Mouse (Mus musculus) lung, postnatal 10 days (tissue): ENCODE data around the gene Rab4b.

Source experiments
- DNase-seq: peaks from one replicate; pipeline ENCODE4 v3.0.0; 2021

Rab4b gene

DNA sequence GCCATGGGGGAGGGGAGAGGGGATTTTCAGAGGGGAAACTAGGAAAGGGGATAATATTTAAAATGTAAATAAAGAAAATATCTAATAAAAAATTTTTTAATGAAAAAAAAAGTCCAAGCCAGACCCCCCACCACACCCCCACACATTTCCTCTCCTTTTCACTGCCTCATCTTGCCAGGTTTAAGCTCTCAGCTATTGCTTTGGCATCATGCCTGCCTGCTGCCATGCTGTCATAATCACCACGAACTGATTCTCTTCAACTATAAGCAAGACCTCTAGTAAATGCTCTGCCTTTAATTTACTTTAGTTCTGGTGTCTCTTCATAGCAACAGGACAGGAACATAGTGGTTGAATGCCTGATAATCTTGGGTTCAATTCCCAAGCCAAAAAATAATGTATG, 3.8 kb upstream of the Rab4b start:
- DNase-seq = no peak

DNA sequence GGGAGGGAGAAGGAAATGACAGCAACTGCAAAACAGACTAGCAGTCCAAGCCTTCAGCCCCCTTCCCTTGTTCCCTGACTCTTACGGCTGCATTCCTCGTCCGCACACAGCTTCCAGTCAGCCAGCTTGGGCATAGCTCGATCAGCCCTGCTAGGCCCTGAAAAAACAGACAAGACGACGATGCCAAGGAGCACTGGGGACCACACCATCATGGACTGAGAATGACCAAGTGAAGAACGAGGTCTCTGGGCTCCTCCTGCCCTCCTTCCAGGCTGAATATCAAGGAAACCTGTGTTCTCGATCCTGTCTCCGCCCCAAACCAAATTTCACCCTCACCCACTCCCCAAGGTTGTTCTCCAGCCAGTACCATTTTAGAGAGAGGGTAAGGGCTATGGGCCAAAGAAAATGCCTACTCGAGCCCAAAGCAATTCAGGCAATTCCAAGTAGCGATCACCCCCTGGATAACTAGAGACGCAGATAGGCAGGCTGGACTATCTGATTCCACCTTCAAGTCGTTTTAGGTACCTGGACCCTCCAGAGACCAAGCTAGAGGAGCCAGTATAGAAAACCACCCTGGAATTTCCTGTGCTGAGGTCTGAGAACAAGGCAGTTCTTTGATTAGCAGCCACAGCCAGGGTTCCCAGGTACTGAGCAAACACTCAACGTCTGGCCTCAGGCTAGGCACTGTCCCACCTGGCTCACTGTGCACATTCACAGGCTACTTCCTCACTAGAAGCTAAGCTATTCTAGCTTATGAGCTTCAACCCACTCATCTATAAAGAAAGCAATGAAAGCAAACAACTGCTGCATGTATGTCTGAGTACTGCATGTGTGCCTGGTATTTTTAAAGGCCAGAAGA, 2.4 kb upstream of the Rab4b start, which contains the start of the genes Gm21983 and Mia:
Gene Gm21983 (minus strand): TSS at position 250 of the 859 bp plus-strand sequence.
Gene Mia (minus strand): TSS at position 321 of the 859 bp plus-strand sequence.
- DNase-seq = no peak

DNA sequence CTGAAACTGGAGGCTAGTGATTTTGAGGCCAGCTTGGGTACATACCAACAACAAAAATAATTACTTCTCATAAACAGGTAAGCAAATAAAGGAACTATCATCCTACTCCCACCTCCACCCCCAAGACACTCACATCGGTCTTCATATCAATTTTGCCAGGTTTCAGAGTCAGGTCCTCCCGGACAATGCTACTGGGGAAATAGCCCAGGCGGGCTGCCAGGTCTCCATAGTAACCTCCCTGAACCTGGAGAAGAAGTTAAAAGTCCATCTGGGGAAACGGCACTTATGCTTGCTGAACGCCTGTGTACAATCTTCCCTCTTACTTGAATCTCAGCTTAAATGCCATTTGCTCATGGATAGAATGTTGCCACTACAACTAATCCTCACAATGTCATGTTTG, 1.3 kb upstream of the Rab4b start:
- DNase-seq = peak; percentile 61

DNA sequence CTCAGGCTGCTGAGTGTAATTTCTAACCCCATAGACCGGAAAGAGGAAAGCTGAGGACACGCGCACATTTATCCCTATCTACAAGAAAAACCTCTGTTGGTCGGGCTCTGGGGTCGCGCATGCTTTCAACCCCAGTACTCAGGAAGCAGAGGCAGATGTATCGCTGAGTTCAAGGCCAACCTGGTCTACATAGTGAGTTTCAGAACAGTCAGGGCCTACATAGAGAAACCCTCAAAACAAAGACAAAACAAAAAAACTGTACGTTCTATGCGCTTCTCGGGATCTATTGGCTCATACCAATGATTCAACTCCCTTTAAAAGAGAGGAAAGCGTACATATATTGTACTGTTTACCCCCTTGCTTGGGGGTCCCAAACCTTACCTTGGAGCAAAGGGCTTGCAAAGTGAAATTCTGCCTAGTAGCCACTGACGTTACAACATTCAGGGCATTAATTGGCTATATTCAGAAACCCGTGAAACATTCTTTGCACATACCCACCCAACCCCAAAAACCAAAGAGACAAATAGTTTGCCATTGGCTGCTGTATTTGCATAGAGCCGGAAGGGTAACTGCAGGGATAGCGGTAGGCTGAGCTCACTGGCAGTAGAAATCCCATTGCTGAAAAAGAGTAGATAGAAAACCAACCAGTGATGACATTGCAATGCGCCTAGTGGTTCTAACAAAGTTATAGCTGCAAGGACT, 672 bp upstream of the Rab4b start:
- no peak for DNase-seq

DNA sequence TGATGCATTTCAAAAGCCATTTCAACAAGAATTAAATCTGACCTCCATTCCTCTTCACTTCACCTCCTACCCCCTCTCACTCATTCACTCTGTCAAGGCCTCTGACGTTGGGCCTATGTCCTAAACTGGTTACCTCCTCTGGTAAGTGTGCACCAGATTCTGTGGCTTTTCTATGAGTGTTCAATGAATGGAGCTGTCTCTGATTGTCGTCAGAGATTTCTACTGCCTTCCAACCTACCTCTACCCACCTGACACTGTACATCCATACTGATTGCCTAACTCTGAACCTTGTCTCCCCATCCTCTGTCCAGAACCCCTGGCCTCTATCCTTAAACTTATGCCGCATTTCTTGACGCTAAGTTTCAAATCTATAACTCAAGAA, 763 bp downstream of the Rab4b start:
- DNase-seq = no peak

DNA sequence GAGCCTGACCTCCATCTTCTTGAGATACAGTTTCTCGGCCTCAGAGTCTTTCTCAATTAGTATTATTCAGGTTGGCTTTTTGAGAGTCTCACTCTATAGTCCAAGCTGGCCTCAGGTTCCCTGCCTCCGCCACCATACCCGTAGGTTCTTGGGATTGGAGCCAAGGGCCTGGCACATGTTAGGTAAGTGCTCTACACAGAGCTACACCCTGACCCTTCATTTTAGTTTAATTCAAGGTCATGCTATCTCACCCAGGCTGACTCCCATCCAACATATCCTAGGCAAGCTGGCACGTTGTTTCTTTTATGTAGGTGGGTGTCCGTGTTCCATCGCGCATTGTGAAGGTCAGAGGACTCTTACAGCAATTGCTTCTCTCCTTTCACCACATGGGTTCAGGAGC, 3.8 kb downstream of the Rab4b start:
- DNase-seq = no peak

DNA sequence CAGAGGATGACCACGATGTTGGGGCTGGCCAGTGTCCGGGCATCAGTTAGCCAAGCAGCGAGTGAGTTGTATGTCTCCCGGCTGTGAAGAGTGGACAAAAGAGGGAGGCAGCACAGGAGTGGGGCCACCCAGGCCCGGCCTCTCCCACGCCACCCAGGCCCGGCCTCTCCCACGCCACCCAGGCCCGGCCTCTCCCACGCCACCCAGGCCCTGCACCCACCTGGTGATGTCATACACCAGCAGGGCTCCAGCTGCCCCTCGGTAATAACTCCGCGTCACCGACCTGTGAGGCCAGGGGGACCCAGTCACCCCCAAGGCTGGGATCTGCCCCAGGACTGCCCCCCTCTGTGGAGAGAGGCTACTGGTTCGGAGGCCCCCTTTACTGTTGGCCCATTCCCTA, 4.2 kb downstream of the Rab4b start:
- no peak for DNase-seq

DNA sequence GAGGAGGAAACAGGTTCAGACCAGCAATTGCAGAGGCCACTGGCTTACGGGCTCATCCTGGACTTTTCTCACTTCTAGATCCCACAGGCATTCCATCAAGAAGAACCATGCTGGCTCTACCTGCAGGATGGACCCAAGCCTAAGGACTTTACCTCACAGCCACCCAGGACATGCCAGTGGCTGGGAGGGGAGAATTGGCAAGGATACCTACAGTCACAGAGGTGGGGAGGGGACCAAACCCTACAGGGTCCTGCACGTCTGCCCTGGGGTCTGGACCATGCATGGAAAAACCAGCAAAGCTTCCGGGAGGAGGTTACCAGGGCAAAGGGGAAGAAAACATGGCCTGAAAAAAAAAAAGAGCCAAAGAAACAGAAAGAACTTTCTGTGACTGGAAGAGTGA, 7.7 kb downstream of the Rab4b start:
- DNase-seq = no peak

DNA sequence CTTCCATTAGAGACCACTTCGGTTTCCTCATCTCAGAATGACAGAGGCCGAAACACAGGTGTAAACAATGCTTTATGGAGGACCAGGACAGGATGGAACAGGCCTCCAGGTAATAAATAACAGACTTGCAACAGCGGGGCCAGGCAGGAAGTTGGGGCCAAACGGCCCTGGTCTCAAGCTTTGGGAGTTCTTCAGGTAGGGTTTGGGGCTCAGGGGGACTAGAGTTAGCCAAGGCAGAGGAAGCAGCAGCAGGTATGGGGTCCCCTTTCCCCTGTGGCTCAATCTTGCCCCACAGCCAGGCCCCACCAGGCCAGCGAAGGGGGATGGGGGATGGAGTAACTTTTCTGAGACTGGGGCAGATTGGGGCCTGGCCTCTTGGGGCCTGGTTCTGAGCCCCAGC, 10.3 kb downstream of the Rab4b start:
- DNase-seq = no peak

DNA sequence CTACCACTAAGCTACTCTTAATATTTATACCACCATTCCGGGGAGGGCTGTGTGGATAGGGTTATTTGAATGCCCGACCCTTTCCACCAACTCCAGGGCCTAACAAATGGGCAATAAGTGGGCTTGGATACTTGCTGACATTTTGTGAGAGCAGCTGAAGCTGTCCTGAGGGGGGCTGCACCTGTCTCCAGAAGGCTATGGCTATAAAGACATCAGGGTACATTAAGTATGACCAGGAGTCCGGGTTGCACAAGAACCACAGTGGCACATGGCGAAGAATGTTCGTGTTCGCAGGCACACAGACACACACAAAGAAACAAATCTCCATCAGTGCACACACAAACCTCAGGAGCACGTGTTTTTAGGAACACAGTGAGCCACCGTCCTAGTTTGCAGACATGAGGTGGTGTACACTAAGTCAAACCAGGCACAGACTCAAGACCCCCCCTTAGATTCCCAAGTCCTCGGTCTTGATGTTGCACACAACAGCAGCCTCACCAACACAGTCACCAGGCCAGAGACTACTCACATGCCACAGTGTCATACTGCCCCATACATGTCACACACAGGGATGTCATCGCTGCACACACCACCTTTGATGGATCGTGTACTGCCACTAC, 11.1 kb downstream of the Rab4b start:
- DNase-seq = no peak

DNA sequence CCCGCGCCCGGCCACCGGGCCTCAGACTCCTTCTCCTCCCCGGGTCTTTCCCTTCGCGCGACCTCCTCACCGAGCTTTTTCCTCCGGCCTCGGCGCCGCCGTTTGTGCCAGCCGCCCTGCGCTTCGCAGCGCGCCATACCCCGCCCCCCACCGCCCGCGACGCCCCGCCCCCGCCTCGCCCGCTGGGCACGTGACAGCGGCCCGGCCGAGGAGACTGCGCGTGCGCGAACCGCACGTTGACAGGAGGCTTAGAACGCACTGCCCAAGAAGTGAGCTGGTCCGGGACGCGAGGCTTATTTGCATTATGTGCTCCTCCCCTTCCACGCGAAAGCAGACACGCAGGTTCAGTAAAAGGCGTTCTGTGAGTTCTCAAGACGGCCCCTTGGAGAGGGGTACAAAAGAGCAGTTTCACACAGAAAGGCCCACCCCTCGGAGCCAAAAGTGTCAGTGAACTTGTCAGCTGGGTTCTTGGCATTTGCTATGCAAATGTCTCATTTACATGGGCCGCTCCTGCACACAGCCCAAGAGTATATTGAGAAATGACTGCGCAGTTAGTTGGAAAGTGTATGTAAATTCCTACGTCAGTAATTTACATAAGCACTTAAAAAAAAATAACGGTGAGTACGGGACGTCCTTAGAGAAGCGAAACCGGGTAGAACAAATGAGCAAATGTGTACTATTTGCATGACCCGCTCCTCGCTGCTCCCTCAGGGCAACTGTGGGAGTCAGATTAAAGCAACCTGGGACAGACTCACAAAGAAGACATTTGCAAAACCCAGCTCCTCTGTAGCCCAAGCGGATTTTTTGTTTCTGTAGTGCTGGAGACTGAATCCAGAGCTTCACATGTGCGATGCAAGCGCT, 11.9 kb downstream of the Rab4b start, which contains the start of gene Egln2:
Gene Egln2 (minus strand): TSS at position 189 of the 861 bp plus-strand sequence.
- DNase-seq = peak; percentile 95

DNA sequence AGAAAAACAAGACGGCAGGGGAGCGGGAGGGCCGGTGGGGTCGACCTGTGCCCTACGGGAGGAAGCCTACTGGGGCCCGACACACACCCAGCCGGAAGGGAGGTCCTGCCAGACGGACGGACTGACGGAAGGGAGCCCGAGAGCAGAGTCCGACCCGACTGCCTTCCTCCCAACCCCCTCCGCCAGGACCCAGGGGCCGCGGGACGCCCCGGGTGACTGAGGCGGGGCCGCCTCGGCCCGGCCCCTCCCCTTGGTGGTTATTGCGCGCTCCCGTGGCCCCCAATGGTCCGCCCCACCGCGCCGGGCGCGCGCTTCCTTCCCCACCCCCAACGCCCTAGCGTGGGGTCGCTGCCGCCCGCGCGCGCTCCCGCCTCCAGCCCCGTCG, 12.5 kb downstream of the Rab4b start:
- peak; percentile 93 for DNase-seq

DNA sequence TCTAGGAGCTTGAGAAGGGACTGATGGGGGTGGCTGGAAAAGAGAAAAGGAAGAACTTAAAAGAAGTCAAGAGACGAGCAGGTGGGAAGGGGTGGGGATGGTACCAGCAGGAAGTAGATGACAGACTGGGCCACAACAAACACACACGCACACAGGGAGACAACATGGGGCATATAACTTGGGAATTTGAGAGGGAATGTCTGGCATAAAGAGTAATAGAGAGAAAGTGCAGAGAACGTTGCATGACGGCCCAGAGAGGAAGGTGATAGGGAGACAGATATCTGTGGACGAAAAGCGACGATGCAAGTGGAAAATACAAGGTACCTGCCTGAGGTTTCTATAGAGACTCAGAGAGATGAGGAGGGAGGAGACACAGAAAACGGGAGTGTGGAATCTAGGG, 13.0 kb downstream of the Rab4b start:
- no peak for DNase-seq

DNA sequence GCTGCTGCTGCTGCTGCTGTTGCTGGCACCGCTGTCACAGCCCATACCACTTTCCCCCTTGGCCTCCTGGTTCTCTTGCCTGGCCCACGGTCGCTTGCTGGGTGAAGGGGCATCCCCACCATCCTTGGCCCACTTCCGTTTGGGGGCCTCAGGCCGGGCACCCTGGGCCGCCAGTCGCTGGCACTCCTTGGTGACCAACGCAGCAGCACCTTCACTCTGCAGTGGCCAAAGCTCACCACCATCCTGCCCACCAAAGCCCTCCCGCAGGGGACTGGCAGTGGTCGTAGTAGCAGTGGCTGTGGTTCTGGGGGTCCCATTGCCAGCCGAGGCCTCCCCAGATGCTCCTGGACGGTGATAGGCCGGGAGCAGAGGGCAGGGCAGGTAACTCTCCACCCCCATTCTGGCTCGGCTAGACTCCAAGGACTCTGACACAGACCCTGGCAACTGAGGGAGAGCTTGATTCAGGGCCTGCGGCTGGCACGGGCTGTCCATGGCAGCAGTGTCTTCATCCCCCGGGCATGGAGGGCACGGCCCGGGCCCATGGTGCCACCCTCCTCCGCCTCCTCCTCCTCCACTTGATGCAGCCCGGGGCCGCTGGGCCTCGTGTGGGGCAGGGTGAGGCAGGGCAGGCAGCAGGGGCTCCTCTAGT, 13.6 kb downstream of the Rab4b start:
- no peak for DNase-seq

DNA sequence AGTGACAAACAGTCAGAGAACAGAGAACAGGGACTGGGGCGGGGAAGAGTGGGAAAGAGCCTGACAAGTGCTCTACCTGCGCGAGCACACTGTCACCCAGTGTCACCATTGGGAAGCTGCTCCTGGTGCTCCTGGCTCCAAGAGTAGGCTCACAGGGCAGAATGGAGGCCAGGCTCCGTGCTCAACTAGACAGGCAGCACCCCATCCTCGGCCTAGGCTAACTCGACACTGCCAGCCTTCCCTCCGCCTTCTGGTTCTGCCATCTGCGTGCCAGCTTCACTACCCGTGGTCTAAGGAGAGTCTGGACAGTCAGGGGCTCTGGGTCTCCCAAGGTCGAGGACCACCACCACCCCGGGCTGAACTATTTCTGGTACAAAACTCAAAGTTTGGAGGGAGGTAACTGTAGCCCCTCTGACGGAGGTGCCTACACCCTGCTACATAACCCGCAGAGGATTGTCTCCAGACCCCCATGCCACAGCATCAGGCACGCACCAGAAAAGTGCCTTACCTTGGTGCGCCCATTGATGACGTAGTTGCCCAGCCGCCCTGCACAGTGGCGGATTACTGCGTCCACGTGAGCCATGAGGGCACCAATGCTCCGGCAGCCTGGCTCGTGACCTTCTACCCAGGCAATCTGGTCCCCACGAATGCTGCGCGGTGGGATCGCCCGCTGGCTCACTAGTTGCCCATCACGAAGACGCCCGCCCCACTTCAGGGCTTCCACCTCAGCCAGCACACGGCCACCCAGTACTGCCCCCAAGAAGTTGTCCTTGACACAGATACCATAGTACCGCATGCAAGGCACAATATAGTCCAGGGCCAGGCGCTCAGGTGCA, 14.4 kb downstream of the Rab4b start:
- DNase-seq = no peak

DNA sequence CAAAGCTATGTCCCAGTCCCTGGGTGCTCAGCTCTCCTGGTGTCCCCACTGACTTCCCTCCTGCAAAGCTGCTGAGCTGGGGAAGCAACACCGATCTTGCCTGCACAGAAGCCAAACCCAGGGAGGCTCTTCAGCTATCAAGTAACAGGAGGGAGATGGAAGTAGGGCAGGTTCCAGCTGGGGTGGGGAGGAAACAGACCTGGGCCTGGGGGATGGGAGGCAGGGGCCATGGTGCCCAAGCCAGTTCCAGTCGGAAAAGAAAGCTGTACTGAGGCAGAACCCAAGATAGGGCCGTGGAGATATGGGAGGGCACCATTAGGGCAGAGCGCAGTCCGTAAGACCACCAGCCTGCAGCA, 15.3 kb downstream of the Rab4b start:
- DNase-seq = no peak

DNA sequence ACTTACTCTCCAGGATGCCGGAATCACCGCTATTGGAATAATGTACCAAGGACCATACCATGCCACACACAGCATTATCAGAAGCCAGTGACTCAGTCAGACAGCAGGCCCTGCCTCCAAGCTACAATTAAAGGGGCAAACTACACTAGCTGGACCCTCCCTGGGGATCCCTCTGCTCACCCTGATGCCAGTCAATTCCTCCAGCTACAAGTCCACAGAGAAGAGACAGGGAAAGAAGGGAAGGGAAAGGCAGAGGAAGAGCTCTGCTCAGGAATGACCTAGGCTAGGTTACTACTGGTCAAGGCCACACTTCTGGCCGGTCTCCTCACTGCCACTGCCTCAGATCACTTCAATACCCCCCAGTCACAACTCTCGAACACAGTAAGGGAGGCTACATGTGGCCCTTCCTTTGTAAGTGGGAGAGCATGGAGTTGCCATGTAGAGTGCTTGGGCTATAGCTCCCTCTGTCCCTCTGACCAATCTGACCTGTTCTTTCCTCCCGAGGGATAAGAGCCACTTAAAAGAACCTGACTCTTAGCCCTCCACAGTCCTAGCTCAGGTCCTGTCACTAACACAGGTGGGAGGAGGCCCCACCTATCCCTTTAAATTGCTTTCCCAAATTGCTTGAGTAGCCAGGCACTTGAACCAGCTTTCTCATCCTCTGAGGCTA, 15.8 kb downstream of the Rab4b start:
- DNase-seq = no peak

DNA sequence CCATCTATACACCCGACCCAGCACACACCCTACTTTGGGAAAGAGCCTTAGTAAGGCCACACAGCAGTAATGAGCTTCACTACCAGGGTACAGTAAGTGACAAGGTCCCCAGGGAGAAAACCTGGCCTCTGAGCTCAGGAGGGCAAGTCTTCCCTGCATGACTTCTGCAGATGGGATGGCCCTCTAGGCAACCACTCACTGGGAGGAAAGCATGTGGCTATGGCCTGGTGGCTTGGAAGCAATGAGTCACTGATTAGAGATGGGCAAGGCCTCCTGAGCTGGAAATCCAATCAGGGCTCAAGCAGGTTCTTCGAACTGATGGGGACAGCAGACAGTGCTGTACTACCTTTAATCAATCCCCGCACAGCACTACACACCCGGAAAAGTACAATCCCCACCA, 17.0 kb downstream of the Rab4b start:
- no peak for DNase-seq

DNA sequence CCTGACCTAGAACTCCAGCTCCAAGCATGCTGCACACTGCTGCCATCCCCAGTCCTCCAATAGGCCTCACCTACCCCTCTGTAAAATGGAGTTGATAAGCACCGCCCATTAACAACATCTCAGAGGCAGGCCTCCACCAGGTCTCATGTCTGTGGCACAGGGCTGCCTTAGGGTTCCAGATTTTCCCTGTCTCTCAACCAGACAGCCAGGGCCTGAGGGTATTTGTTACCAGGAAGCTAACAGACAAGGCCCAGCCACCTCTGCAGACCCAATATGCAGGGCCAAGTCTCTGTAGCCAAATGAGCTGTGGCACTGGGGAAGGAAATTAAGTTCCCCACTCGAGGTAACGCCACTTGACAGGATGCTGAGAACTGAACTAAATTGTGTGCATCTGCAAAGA, 17.8 kb downstream of the Rab4b start:
- no peak for DNase-seq

DNA sequence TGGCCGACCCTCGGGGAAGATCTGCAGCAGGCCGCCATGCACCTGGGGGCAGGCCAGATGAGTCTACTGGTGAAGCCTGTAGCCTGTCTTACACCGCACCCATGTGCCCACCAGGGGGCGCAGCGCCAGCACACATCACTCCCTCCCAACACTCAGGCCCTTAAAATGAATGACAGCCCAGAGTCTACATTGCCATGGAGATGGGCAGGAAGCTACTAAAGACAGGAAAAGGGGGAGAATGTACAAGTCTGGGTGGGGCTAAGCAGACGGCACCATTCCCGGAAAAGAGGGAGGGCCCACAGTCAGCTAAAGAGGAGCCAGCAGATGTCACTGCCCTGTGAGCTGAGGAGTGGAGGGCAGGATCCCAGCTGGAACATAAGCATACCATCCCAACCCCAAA, 18.8 kb downstream of the Rab4b start:
- peak; percentile 96 for DNase-seq

DNA sequence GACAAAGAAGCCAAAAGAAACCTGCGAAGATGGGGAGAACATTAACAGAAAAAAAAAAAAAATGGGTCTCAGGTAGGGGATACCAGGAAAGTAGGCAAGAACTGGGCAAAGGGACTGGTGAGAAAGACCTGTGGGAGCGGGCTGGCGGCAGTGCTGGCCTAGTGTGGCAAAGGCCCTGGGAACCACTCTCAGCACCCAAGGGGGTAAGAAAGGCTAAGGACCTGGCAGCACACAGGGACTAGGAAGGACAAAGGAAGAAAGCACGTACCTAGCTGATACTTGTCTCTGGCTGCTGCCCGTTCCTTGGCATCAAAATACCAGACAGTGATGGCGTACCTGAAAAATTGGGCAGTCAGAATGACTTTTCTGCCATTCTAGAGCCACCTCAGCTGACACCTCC, 19.4 kb downstream of the Rab4b start:
- DNase-seq = no peak
